Mouse (Mus musculus) spleen, adult 2 months (tissue): ENCODE measurements around the gene Aurka. TPM values are rescaled to one million over a fixed set of nuclear protein-coding genes. Genes with fewer than 3 reads are reported as not detected.

ENCODE experiments used
- DNase-seq, 2 experiments: peaks; one replicate each; pipeline versions ENCODE4 v3.0.0 to v3.0.0-alpha.2; 2012 to 2021; ENCODE audit warnings: low spot score in 2 of 2, low read depth in 1 of 2
- H3K27ac ChIP-seq: fragments of 200-500 bp; 2 replicates; pipeline ENCODE4 v1.5.1; 2012; ENCODE audit warnings: low read length, inconsistent platforms; ENCODE audit not compliant: insufficient read depth
- H3K27me3 ChIP-seq: fragments of 200-500 bp; 2 replicates; pipeline ENCODE4 v1.6.1; 2012; ENCODE audit warnings: mild to moderate bottlenecking, moderate library complexity, low read length, inconsistent platforms; ENCODE audit not compliant: control insufficient read depth, insufficient read depth
- H3K36me3 ChIP-seq: fragments of 200-500 bp; 2 replicates; pipeline ENCODE4 v1.6.1; 2012; ENCODE audit warnings: mild to moderate bottlenecking, low read length, inconsistent platforms; ENCODE audit not compliant: control insufficient read depth, insufficient read depth
- H3K4me1 ChIP-seq: fragments of 200-500 bp; 2 replicates; pipeline ENCODE4 v1.6.1; 2011; ENCODE audit warnings: inconsistent platforms; ENCODE audit not compliant: control insufficient read depth, insufficient read depth, insufficient read length
- H3K4me3 ChIP-seq: fragments of 200-500 bp; 2 replicates; pipeline ENCODE4 v1.5.1; 2011; ENCODE audit warnings: mild to moderate bottlenecking, inconsistent platforms; ENCODE audit not compliant: insufficient read depth, insufficient read length; ENCODE audit errors: extremely low read depth
- CTCF ChIP-seq: fragments of 200-500 bp; IDR thresholded peaks from 2 replicates; pipeline ENCODE4 v1.5.1; 2011; ENCODE audit warnings: mild to moderate bottlenecking, inconsistent platforms; ENCODE audit not compliant: insufficient read depth, insufficient read length, insufficient replicate concordance; ENCODE audit errors: extremely low read depth
- POLR2A ChIP-seq: fragments of 200-500 bp; IDR thresholded peaks from 2 replicates; pipeline ENCODE4 v1.6.1; 2011; ENCODE audit warnings: low read depth, low read length, inconsistent platforms
- WGBS: fragments of 180-500 bp; shearing (Covaris S2); methylation state at CpG from one replicate; pipeline ENCODE4 v1.1.7; 2018; 5-methylcytosine and 5-hydroxymethylcytosine counted together
- polyA plus RNA-seq: library from polyadenylated mRNA; depleted of rRNA; stranded (reverse); fragments of >200 nt; gene quantifications from 2 replicates; pipeline ENCODE4 v1.2.3, GENCODE M21; 2012; rRNA removed

The Aurka gene
- polyA plus RNA-seq, 1 experiment, result 8.1 TPM

DNA sequence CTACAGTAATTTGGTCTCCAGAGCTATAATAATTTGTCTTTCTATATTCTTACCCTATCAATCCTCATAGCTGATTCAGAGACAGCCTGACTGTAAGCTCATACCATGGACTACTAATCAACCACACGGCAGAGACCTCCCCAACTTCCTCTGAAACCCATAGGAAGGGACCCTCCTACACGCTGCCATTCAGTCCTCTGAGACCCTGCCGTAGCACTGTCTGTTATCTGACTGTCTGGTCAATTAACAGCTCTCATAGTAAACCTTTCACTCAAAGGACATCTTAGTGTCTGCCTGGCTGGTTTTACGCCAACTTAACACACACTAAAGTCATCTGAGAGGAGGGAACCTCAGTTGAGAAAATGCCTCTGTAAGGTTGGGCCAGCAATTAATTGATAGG, 63.8 kb downstream of the Aurka start:
- WGBS, result 70% methylated on average over 4 of the region's 4 CpGs
- Histone ChIP-seq H3K36me3 (no peaks in the 10 kb centered on the region), H3K27ac (no peak overlapping the region), H3K4me1 (no peaks in the 10 kb centered on the region), H3K4me3 (no peak overlapping the region), H3K27me3 (no peaks in the 10 kb centered on the region)
- no peak for DNase-seq
- TF ChIP-seq CTCF (no peak), POLR2A (no peak)

Other genes with a start within 250 kb of the Aurka start
- not detected in 2 replicates for gene Mc3r, start 122.0 kb downstream of the Aurka start, polyA plus RNA-seq
- 15.0 and 18.1 TPM in 2 replicates for gene Fam210b, start 25.0 kb downstream of the Aurka start, polyA plus RNA-seq
- gene Cstf1, start 146 bp upstream of the Aurka start, polyA plus RNA-seq, result 26.0 and 31.5 TPM in 2 replicates
- gene Cass4, start 23.3 kb upstream of the Aurka start, polyA plus RNA-seq, result 1.6 and 2.0 TPM in 2 replicates
- 30.9 and 35.0 TPM in 2 replicates for gene Rtf2, start 70.0 kb upstream of the Aurka start, polyA plus RNA-seq
- not detected in 2 replicates for gene Gcnt7, start 88.1 kb upstream of the Aurka start, polyA plus RNA-seq
- gene Fam209, start 102.0 kb upstream of the Aurka start, polyA plus RNA-seq, result 0.21 TPM in 1 of 2 replicates, not detected in the other
- gene Tfap2c, start 179.1 kb upstream of the Aurka start, polyA plus RNA-seq, result not detected in 2 replicates